Mouse (Mus musculus) cerebellum, postnatal 14 days (tissue): ENCODE data around the gene B020004J07Rik.
"Not testable (repeated sequence)": the region's sequence is repeated elsewhere in the genome, so short reads cannot be mapped to it uniquely, and the experiment has no call there.

ENCODE experiments used
- DNase-seq, 2 experiments: peaks; one replicate each; pipeline ENCODE4 v3.0.0; 2021; ENCODE audit warnings: mixed read lengths in 2 of 2

Gene B020004J07Rik

GRCm38 (mm10) chr4:101843923-101844322, at the start of gene B020004J07Rik:
Gene B020004J07Rik, minus strand, starts transcription at chr4:101844023.
- DNase-seq, result not testable (repeated sequence)

GRCm38 (mm10) chr4:101889377-101889776, 45.6 kb upstream of the B020004J07Rik start:
- DNase-seq, result no peak

- DNase-seq, result no peak
These were observed 39.8 kb upstream of the B020004J07Rik start for GRCm38 (mm10) chr4:101883641-101884040.

GRCm38 (mm10) chr4:101875687-101876086, 31.9 kb upstream of the B020004J07Rik start:
- DNase-seq, result not testable (repeated sequence)

- not testable (repeated sequence) for DNase-seq
These were observed 28.2 kb upstream of the B020004J07Rik start for GRCm38 (mm10) chr4:101872031-101872430.

GRCm38 (mm10) chr4:101862289-101862688, 18.5 kb upstream of the B020004J07Rik start:
- peak in 1 of 2 experiments; percentile 5 for DNase-seq

- DNase-seq, result peak; percentile 19 to 21
These were observed 17.1 kb upstream of the B020004J07Rik start for GRCm38 (mm10) chr4:101860873-101861272.

- no peak for DNase-seq
These were observed 7.1 kb upstream of the B020004J07Rik start for GRCm38 (mm10) chr4:101850908-101851307.
